Mouse (Mus musculus) cerebellum, adult 2 months (tissue): Measurements from ENCODE around the gene Stx8. TPM values are rescaled to one million over a fixed set of nuclear protein-coding genes. Genes with fewer than 3 reads are reported as not detected.

ENCODE experiments used
- DNase-seq, 2 experiments: peaks; one replicate each; pipeline ENCODE4 v3.0.0; 2021
- H3K27ac ChIP-seq: fragments of 200-500 bp; 2 replicates; pipeline ENCODE4 v1.5.1; 2012; ENCODE audit warnings: low read length, control low read depth, inconsistent platforms; ENCODE audit not compliant: insufficient read depth
- H3K27me3 ChIP-seq: fragments of 200-500 bp; 2 replicates; pipeline ENCODE4 v1.6.1; 2012; ENCODE audit warnings: inconsistent platforms, mild to moderate bottlenecking, low read length, moderate library complexity; ENCODE audit not compliant: control insufficient read depth, insufficient read depth
- H3K4me1 ChIP-seq: fragments of 200-500 bp; 2 replicates; pipeline ENCODE4 v1.6.1; 2011; ENCODE audit warnings: low read length; ENCODE audit not compliant: control insufficient read depth, insufficient read depth
- H3K4me3 ChIP-seq: fragments of 200-500 bp; replicated peaks from 2 replicates; pipeline ENCODE3; 2011; ENCODE audit warnings: mild to moderate bottlenecking, low read depth, low read length, control low read depth; ENCODE audit not compliant: insufficient read depth
- CTCF ChIP-seq: fragments of 200-500 bp; IDR thresholded peaks from 2 replicates; pipeline ENCODE4 v1.5.1; 2011; ENCODE audit warnings: low read depth, mild to moderate bottlenecking, control low read depth, low read length, moderate library complexity, borderline replicate concordance; ENCODE audit not compliant: insufficient read depth
- POLR2A ChIP-seq: fragments of 200-500 bp; IDR thresholded peaks from 2 replicates; pipeline ENCODE4 v1.6.1; 2011; ENCODE audit warnings: low read length, control low read depth, borderline replicate concordance; ENCODE audit not compliant: insufficient read depth
- WGBS: fragments of 180-500 bp; shearing (Covaris S2); methylation state at CpG from one replicate; pipeline ENCODE4 v1.1.7; 2018; 5-methylcytosine and 5-hydroxymethylcytosine counted together
- polyA plus RNA-seq: library from polyadenylated mRNA; depleted of rRNA; stranded (reverse); fragments of >200 nt; gene quantifications from 2 replicates; pipeline ENCODE4 v1.2.3, GENCODE M21; 2012

Gene Stx8
- polyA plus RNA-seq, 1 experiment, result 39.6 TPM

DNA sequence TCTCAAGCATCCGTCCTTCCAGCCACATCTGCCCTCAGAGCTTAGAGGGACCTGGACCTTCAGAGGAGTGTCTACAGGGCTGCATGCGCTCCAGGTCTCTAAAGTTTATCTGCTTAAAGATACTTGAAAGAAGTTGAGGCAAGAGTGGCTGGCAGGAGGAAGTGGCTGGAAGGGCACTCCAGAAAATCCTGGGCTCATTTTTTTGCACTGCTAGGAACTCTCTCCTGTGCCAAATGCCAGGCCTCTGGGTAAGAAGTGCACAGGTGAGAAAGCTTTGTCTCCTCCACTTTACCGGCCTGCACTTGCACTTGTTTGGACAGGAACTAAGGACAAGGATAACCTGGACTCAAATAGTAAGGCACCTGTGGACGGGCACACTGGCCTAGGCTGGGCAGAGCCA, 202.4 kb downstream of the Stx8 start:
- TF ChIP-seq POLR2A (no peak), CTCF (no peak)
- no peak for DNase-seq
- Histone ChIP-seq H3K27ac (no peak overlapping the region), H3K4me1 (peaks cover 3% of the 10 kb centered on the region), H3K27me3 (no peaks in the 10 kb centered on the region), H3K4me3 (no peak overlapping the region)
- WGBS, result 93% methylated on average over 4 of the region's 4 CpGs

DNA sequence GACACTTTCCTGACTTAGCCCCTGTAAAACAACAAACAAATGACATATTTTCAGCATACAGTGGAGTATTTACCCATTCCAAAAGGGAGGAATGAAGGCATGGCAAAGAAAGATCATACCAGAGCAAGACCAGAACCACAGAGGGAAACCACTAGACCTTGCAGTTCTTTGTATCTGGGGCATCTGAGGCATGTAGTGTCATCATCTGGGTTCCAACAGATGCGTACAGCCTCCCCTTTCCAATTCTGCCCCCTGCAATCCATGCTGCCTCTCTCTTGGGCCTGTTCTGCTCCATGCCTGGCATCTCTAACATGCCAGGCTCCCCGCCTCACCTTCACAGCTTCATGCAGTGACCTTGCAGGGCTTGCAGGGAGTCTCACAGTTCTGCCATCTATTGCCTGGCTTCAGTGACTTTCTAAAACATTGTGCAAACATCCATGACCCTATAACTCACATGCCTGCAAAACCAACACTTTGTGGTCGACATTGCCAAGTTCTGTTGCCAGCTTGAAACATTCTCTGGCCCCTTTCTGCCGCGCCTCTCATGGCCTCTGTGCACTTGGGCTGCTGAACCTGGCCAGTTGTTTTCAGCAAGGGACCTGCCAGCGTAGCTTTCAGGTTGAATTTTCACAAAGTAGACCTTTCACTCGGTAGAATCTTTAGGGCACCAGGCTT, 206.1 kb downstream of the Stx8 start:
- TF ChIP-seq CTCF (no peak), POLR2A (no peak)
- no peaks in the 10 kb centered on the region for H3K27me3 ChIP-seq
- H3K4me1 ChIP-seq, result no peaks in the 10 kb centered on the region; the same call in 1 of the 2 replicates
- WGBS, result 75% methylated on average over 7 of the region's 7 CpGs
- H3K4me3 ChIP-seq, result no peak overlapping the region
- no peak for DNase-seq
- no peak overlapping the region for H3K27ac ChIP-seq

DNA sequence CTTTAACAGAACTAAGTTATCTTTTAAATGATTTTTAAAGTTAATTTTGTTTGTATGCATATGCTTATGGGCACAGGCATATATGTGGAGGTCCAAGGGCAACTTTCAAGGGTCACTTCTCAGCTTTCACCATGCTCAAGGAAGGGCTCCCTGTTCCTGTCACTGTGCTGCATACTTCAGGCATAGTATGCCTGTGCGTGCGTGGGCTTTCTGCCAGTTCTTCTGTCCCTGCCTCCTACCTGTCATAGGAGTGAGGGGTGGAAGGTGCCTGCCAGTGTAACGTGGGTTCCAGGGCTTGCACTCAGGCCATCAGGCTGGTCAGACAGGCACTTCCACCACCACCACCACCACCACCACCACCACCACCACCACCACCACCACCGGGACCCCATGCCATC, 206.7 kb downstream of the Stx8 start:
- H3K27me3 ChIP-seq, result no peaks in the 10 kb centered on the region
- H3K4me3 ChIP-seq, result no peak overlapping the region
- no peaks in the 10 kb centered on the region; the same call in 1 of the 2 replicates for H3K4me1 ChIP-seq
- 63% methylated on average over 4 of the region's 4 CpGs for WGBS
- DNase-seq, result no peak
- TF ChIP-seq CTCF, result no peak
- TF ChIP-seq POLR2A, result no peak
- no peak overlapping the region for H3K27ac ChIP-seq

DNA sequence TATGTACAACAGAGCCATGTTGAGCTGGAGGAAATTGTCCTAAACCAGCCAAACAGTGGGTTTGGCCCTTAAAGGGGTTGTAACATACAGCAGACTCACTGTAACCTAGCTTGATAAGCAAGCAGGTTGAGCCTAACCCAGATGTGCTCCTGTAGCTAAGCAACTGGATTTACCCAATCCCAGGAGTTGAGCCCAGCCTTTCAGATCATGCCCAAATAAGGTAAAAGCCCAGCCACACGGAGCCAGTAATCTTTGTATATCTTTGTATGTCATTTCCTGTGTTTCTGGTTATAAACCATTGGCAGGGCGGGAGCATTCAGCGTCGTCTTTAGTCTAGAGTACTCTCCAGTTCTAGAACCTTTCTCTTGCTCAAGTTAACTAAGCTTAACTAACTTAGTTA, 210.6 kb downstream of the Stx8 start:
- H3K27ac ChIP-seq, result no peak overlapping the region
- no peak for DNase-seq
- no peak for TF ChIP-seq POLR2A
- no peak for TF ChIP-seq CTCF
- WGBS, result 92% methylated on average over 4 of the region's 4 CpGs
- no peaks in the 10 kb centered on the region for H3K27me3 ChIP-seq
- no peaks in the 10 kb centered on the region; the same call in 1 of the 2 replicates for H3K4me1 ChIP-seq
- H3K4me3 ChIP-seq, result no peak overlapping the region

DNA sequence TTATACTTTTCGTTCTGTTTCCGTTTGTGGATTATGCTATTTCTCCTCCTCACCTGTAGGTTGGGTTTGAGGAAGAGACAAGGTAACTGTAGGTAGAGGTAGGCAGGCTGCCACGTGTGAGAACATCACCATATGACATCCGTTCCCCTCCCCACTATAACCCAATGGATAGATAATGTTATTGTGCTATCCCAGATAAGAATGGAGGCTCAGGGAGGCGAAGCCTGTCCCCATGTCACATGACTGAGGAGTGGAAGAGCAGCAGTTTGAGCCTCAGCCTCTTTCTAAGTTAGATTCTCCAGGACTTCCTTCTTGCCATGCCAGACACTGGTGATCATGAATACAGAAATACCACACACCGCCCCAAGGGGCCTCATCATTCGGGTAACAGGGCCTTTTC, 211.4 kb downstream of the Stx8 start:
- 81% methylated on average over 7 of the region's 7 CpGs for WGBS
- Histone ChIP-seq H3K27ac (no peak overlapping the region), H3K4me1 (no peaks in the 10 kb centered on the region), H3K27me3 (no peaks in the 10 kb centered on the region), H3K4me3 (no peak overlapping the region)
- TF ChIP-seq POLR2A (no peak), CTCF (no peak)
- no peak for DNase-seq

GRCm38 (mm10) chr11:68185647-68186046, 219.7 kb downstream of the Stx8 start:
- TF ChIP-seq CTCF, result no peak
- no peak for TF ChIP-seq POLR2A
- DNase-seq, result no peak
- WGBS, result 97% methylated on average over 3 of the region's 3 CpGs
- H3K4me3 ChIP-seq, result no peak overlapping the region
- H3K27me3 ChIP-seq, result no peaks in the 10 kb centered on the region
- no peaks in the 10 kb centered on the region for H3K4me1 ChIP-seq
- no peak overlapping the region for H3K27ac ChIP-seq

DNA sequence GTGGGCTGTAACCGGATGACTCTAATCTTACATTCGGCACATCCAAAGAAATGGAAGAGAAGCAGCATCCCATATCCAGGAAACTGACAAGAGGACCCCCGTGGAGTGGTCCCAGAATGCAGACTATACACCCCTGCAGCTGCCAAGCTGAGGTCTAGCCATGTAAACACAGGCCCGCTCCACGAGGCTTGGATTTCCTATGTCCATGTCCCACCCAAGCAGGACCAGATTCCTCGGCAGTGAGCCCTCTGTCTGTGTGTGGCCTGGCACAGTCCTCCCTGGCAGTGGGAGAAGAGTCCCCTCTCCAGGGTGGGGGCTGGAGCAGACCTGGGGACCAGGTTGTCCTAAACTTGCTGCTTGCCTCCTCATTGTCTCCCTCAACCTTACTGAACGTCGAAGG, 221.2 kb downstream of the Stx8 start:
- H3K4me1 ChIP-seq, result peaks cover 1% of the 10 kb centered on the region; the same call in 1 of the 2 replicates
- H3K4me3 ChIP-seq, result no peak overlapping the region
- H3K27me3 ChIP-seq, result no peaks in the 10 kb centered on the region
- H3K27ac ChIP-seq, result no peak overlapping the region
- 65% methylated on average over 8 of the region's 8 CpGs for WGBS
- no peak for TF ChIP-seq CTCF
- no peak for TF ChIP-seq POLR2A
- DNase-seq, result no peak

DNA sequence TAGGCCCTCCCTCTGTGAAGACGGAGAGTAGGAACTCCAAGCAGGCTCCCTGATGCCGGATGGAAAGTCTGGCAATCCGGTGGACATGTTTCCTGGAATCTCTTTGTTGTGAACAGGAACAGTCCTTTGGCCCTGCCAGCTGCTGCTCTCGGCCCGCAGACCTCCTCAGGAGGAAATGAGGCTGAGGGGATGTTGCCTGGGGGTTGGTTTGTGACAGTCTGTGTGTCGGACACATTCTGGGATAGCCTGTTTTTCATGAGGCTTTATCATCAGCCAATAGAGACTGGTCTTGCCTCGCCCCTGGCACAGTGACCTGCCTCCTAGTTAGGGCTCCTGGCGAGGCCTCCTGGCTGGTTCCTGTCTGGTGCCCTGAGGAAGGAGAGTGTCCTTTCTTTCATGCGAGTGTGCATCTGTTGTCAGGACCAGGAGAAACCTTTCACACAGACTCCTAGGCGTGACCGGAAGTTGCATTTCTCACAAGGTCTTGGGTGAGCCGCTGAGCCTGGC, 222.8 kb downstream of the Stx8 start:
- WGBS, result 74% methylated on average over 12 of the region's 12 CpGs
- Histone ChIP-seq H3K4me1 (peaks cover 3% of the 10 kb centered on the region; the same call in 1 of the 2 replicates), H3K27me3 (no peaks in the 10 kb centered on the region), H3K27ac (no peak overlapping the region), H3K4me3 (no peak overlapping the region)
- TF ChIP-seq POLR2A, result no peak
- TF ChIP-seq CTCF, result no peak
- DNase-seq, result no peak
